Mouse (Mus musculus): Measurements from ENCODE around the gene Gm20388. TPM values are rescaled to one million over a fixed set of nuclear protein-coding genes. Genes with fewer than 3 reads are reported as not detected.

Gene Gm20388
- total and polyA plus RNA-seq, 2 experiments from 2014 or later: 51.3 TPM; not detected in 1

DNA sequence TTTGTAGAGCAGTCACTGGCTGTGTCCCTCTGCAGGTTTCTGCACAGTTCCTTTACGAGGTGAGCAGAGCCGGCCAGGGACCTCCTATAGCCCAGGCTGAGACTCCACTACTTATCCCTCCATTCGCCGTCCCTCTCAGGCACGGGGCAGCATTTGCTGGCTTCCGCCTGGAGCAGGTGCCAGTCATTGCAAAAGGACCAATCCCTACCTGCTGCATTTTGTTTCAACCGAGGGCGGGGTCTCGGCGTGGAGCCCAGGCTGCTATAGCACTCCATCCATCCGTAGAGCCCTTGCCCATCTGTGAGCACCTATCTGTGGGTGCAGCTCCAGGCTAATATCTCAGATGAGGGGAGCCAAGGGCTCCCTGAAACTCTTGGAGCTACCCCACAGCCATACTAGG lies 2759.4 kb downstream of the Gm20388 start:
- H3K4me2 ChIP-seq (ENCODE audit: low read depth): no peak overlapping the region

GRCm38 (mm10) chr8:122670718-122671117 lies 2760.1 kb downstream of the Gm20388 start:
- ATAC-seq (no peak), DNase-seq (no peak)
- no peak for TF ChIP-seq CTCF (IDR thresholded peaks at IDR 0.05; ENCODE audit: low read depth)
- no peaks in the 10 kb centered on the region; the same call in 1 of the 2 replicates for H3K36me3 ChIP-seq (ENCODE audit: insufficient read depth)
- H3K4me3 ChIP-seq (ENCODE audit: low read depth, low read length): no peak overlapping the region
- H3K27ac ChIP-seq (ENCODE audit: low read depth, low read length): no peak overlapping the region
- peaks cover 14% of the 10 kb centered on the region for H3K4me1 ChIP-seq (ENCODE audit: insufficient read depth)
- WGBS: 60% methylated on average over 3 of the region's 3 CpGs
- H3K9ac ChIP-seq: no peak overlapping the region
- H3K27me3 ChIP-seq (ENCODE audit: insufficient read depth, low read length): no peaks in the 10 kb centered on the region
- H3K9me3 ChIP-seq (ENCODE audit: low read length): no peaks in the 10 kb centered on the region
- no peak overlapping the region for H3K4me2 ChIP-seq (ENCODE audit: low read depth)

More for the DNA sequence above, 2759.4 kb downstream of the Gm20388 start:
- H3K4me3 ChIP-seq (ENCODE audit: low read depth, low read length): no peak overlapping the region
- peaks cover 19% of the 10 kb centered on the region for H3K4me1 ChIP-seq (ENCODE audit: insufficient read depth)
- ATAC-seq (no peak), DNase-seq (no peak)
- no peaks in the 10 kb centered on the region for H3K9me3 ChIP-seq (ENCODE audit: low read length)
- no peak overlapping the region for H3K27ac ChIP-seq (ENCODE audit: low read depth, low read length)
- 16% methylated on average over 11 of the region's 11 CpGs for WGBS
- no peak for TF ChIP-seq CTCF (IDR thresholded peaks at IDR 0.05; ENCODE audit: low read depth)
- H3K36me3 ChIP-seq (ENCODE audit: insufficient read depth): no peaks in the 10 kb centered on the region; the same call in 1 of the 2 replicates
- no peaks in the 10 kb centered on the region for H3K27me3 ChIP-seq (ENCODE audit: insufficient read depth, low read length)
- H3K9ac ChIP-seq: no peak overlapping the region

DNA sequence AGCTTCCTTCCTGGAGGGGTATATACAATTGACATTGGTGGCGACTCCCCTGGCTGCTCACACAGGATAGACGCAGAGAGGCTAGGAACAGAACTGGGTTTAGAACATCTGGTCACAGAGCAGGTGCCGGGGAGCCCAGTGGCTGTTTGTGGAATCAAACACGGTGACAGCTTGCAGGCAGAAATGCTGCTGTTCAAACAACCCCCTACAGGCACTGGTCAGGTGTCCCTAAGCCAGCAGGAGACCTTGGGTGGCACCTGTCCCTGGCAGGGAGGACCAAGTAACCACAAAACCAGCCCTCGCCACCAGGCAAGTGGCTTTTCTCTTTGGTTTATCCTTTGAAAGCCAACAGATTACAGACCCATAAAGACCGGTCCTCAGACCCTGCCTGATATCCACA lies 2761.3 kb downstream of the Gm20388 start:
- H3K36me3 ChIP-seq (ENCODE audit: insufficient read depth): no peaks in the 10 kb centered on the region; the same call in 1 of the 2 replicates
- H3K27me3 ChIP-seq (ENCODE audit: insufficient read depth, low read length): no peaks in the 10 kb centered on the region
- H3K27ac ChIP-seq (ENCODE audit: low read depth, low read length): no peak overlapping the region
- TF ChIP-seq CTCF (IDR thresholded peaks at IDR 0.05; ENCODE audit: low read depth): no peak
- 83% methylated on average over 6 of the region's 6 CpGs for WGBS
- no peak overlapping the region for H3K9ac ChIP-seq
- H3K4me2 ChIP-seq (ENCODE audit: low read depth): no peak overlapping the region
- ATAC-seq (no peak), DNase-seq (no peak)
- no peak overlapping the region for H3K4me3 ChIP-seq (ENCODE audit: low read depth, low read length)
- peaks cover 12% of the 10 kb centered on the region for H3K4me1 ChIP-seq (ENCODE audit: insufficient read depth)
- no peaks in the 10 kb centered on the region for H3K9me3 ChIP-seq (ENCODE audit: low read length)

- H3K27ac ChIP-seq (ENCODE audit: low read depth, low read length): no peak overlapping the region
- no peak for ATAC-seq
- peaks cover 10% of the 10 kb centered on the region; the same call in 1 of the 2 replicates for H3K4me1 ChIP-seq (ENCODE audit: insufficient read depth)
- WGBS: 83% methylated on average over 12 of the region's 12 CpGs
- H3K27me3 ChIP-seq (ENCODE audit: insufficient read depth, low read length): no peaks in the 10 kb centered on the region
- no peaks in the 10 kb centered on the region for H3K9me3 ChIP-seq (ENCODE audit: low read length)
- no peak for TF ChIP-seq CTCF (IDR thresholded peaks at IDR 0.05; ENCODE audit: low read depth)
- H3K4me3 ChIP-seq (ENCODE audit: low read depth, low read length): no peak overlapping the region
- no peaks in the 10 kb centered on the region; the same call in 1 of the 2 replicates for H3K36me3 ChIP-seq (ENCODE audit: insufficient read depth)
- H3K9ac ChIP-seq: no peak overlapping the region
- DNase-seq: no peak
- no peak overlapping the region for H3K4me2 ChIP-seq (ENCODE audit: low read depth)
Observed at GRCm38 (mm10) chr8:122673989-122674388, 2763.3 kb downstream of the Gm20388 start.

GRCm38 (mm10) chr8:122674999-122675398 lies 2764.4 kb downstream of the Gm20388 start:
- no peaks in the 10 kb centered on the region; the same call in 1 of the 2 replicates for H3K36me3 ChIP-seq (ENCODE audit: insufficient read depth)
- H3K9me3 ChIP-seq (ENCODE audit: low read length): no peaks in the 10 kb centered on the region
- peak overlapping the region; percentile 87 for H3K4me2 ChIP-seq (ENCODE audit: low read depth)
- no peak overlapping the region for H3K9ac ChIP-seq
- no peak overlapping the region for H3K4me3 ChIP-seq (ENCODE audit: low read depth, low read length)
- no peak overlapping the region for H3K27ac ChIP-seq (ENCODE audit: low read depth, low read length)
- H3K27me3 ChIP-seq (ENCODE audit: insufficient read depth, low read length): no peaks in the 10 kb centered on the region
- 38% methylated on average over 7 of the region's 7 CpGs for WGBS
- DNase-seq: no peak
- no peak for ATAC-seq
- peaks cover 10% of the 10 kb centered on the region; the same call in 1 of the 2 replicates for H3K4me1 ChIP-seq (ENCODE audit: insufficient read depth)
- TF ChIP-seq CTCF (IDR thresholded peaks at IDR 0.05; ENCODE audit: low read depth): peak; percentile 45

DNA sequence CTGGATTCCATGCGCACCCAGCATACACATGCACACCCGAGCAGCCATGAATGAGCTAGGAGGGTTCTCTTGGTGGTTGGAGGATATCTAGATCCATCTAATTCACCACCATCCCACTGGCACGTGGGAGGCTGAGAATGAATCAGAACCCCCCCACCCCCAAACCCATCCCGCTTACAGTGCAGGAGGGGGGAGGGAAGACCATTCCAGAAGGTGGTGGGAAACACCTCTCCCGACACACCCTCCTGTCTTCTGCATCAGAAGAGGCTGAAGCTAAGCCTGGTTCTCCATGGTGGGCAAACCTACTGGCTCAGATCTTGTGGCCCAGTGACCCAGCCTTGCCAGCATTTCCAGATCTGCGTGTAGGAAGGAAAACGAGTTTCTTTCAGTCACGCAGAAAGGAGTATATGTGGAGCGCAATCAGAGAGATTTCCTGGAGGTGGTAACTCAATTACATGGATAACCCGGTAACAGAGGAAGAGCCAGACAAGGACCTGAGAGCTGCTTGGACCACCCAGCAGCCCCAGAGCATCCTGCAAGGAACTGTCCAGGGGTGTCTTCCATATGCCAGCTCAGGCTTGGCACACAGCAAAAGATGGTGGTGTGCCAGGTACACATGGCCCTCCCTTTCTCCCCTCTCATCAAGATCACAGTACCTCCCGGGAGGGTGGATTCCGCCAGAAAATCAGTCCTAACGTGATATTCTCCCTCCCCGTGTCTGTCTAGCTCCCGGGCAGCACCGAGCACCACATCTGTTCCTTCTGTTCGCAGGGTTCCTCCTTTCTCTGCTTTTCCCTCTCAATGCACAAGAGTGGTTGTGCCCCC lies 2765.2 kb downstream of the Gm20388 start:
- Histone ChIP-seq H3K36me3 (ENCODE audit: insufficient read depth) (no peaks in the 10 kb centered on the region; the same call in 1 of the 2 replicates), H3K4me3 (ENCODE audit: low read depth, low read length) (peak overlapping the region; percentile 86), H3K4me1 (ENCODE audit: insufficient read depth) (peaks cover 10% of the 10 kb centered on the region; the same call in 1 of the 2 replicates), H3K27ac (ENCODE audit: low read depth, low read length) (no peak overlapping the region), H3K4me2 (ENCODE audit: low read depth) (peak overlapping the region; percentile 87), H3K9ac (peak overlapping the region; percentile 72; the same call in 1 of the 2 replicates), H3K27me3 (ENCODE audit: insufficient read depth, low read length) (no peaks in the 10 kb centered on the region), H3K9me3 (ENCODE audit: low read length) (no peaks in the 10 kb centered on the region)
- ATAC-seq: no peak
- TF ChIP-seq CTCF (IDR thresholded peaks at IDR 0.05; ENCODE audit: low read depth): no peak
- no peak for DNase-seq
- WGBS: 49% methylated on average over 17 of the region's 17 CpGs

All from forebrain, postnatal 0 days (tissue).